Mouse (Mus musculus) CD4-positive, CD25-positive, alpha-beta regulatory T cell, adult 4 months (primary cell): ENCODE measurements around the gene Arhgef3. TPM values are rescaled to one million over a fixed set of nuclear protein-coding genes. Genes with fewer than 3 reads are reported as not detected.

ENCODE experiments used
- ATAC-seq: one replicate; pipeline ENCODE4 v1.8.0; 2017
- polyA plus RNA-seq, 2 experiments: library from polyadenylated mRNA; unstranded; fragments of 100-300 nt; shearing (Covaris generic); gene quantifications; one replicate each; pipeline ENCODE4 v1.2.1; 2017

The Arhgef3 gene
- polyA plus RNA-seq, 2 experiments from 2014 or later = 149 to 256 TPM

DNA sequence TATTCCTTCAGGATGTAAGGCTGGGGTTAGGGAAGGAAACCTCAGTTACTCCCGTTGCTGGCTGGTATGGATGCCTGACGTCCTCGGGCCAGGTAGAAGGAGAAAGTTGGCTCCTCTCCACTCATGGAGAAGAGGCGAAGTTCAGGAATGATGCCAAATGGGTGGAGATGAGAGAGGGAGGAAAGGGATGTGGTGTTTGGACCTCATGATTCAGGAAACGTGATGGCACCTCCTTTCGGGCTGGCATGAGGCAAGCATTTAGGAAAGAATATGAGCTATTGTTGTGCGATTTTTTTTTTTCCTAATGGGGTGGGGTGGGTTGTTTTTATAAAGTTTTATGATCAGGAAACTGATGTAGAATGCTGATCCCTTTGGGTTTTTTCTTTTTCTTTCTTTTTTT, 210.0 kb downstream of the Arhgef3 start:
- ATAC-seq = no peak

DNA sequence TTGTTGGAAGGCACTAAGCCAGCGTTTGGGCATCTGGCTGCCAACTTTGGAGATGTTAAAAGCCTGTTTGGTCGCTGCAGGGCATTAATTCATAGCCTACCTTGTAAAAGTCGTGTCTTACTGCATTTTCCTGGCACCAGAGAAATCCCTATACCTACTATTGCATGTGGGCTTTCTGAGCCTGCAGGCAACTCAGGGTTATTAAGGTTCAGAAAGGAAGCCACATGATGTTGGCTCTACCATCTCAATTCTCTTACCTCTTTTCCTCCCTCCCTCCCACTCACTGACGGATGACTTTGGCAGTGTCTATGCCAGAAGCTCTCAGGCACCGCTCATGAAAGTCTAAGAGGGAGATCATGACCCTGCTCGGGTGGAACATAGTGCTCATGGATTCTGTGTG, 210.8 kb downstream of the Arhgef3 start:
- ATAC-seq = peak; percentile 72

DNA sequence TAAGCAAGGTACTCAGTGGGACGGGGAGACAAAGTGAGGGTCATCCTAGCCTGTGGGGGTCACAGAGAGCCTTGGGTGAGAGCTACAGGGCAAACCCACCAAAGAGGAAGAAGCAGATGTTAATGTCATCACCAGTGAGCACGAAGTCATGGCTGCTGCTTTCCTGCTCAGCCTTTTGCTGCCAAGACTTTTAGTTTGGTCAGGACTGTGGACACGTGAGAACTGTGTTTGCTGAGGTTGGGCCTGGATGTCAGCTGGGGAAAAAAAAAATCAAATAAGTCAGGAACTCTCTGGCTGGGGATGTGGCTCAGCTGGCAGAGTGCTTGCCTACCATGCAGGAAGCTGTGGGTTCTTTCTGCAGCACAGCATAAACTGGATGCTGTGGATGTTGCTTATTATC, 213.2 kb downstream of the Arhgef3 start:
- ATAC-seq = no peak

DNA sequence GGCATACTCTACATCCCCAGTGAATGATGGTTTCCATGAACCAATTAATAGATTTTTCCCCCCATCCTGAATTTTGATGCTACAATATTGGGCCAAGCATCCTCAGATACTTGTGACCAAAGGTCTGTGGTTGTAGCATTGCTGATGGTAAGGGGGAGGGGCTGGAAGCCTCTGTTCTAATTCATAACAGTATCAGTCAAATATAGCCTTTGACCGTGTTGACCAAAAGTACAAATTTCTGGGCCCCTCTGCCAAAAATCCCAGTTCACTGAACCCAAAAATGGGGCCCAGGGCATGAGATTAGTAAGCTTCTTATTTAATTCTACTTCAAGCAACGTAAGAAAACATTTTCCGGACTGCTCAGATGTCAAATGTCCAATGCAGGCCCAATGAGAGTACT, 214.3 kb downstream of the Arhgef3 start:
- ATAC-seq = no peak

DNA sequence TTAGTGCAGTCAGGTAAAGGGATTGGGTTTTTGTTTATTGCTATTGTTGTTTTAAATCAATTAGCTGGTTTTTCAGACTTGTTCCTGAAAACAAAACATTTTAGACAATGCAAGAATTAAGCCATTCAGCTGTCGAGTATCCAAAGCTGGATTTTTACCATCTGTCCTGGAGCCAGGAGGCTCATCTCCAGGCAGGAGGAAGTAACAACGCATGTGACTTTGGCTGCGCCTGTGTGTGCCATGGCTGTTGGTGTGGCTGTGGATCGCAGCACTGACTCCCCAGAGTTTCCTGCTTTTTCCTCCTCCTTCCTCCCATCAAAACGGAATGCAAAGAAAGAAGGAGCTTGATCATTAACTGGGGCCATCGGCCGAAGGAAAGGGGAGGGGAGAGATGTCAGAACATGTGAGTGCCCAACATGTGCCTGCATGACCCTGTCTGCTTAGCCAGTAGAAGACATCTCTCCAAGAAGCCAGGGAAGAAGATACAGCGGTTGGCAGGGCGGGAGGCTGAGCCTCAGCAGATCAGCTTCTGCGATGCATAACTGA, 216.9 kb downstream of the Arhgef3 start:
- no peak for ATAC-seq

DNA sequence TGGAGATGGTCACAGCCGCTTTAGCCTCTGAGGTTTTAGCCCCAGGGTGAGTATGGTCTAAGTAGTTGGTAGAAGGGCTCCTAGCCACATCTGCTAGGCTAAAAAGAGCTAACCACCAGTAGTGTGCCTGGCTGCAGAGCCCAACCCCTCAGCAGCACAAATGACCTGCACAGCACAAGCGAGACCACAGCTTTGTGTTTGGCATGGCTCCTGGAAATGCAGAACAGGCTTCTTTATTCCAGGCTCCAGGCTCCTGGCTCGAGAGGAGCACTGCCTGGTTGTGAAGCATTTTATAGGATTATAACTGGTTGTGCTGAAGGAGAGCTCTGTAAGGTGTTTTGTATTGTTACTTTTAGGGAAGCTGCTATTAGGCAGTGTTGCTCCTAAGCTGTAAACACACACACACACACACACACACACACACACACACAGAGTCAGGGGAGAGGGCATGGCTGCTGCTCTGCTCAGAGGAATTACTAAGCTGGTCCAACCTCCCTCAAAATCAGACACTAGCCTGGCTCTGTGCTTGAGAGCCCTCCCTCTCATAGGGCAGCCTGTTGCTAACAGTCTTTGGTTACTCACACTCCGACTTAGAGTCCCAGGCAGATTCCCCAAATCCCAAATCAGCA, 217.8 kb downstream of the Arhgef3 start:
- no peak for ATAC-seq

DNA sequence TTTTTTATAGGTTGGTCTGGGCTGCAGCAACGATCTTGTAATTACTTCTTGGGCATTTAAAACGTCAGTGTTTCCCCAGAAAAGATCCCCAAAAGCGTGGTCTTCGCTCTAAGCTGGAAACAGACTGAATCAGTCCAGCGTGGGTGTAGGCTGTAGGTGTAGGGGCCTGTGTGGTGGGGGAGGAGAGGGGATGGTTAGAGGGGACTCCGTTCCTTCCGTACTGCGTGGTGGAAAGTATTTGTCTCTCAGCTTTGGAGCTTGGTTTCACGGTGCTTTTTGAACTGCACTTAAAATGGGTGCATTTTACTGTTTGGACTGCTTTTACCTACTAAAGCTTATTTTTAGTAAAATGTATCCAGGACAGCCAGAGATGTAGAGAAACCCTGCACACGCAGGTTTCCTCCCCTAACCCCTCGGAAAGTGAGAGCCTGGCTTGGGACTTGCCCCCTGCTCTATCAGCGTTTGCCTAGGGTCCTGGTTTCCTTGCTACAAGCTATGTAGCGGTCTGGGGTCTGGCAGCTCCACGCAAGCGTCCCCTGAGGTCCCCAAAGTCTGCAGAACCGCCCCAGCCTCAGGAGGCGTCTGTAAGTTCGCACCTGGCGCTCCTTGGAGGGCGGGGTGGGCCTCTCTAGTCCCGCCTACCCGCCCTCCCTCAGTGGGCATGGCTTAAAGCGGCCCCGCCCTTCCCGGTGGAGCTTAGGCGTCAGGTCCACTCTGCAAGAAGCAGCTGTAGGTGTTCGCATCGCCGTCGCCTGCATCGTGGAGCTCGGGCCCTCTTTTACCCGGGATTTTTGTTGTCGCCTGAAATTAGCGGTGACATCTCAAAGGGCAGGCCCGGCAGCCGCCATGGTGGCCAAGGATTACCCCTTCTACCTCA, 220.9 kb downstream of the Arhgef3 start:
- ATAC-seq = peak; percentile 83

DNA sequence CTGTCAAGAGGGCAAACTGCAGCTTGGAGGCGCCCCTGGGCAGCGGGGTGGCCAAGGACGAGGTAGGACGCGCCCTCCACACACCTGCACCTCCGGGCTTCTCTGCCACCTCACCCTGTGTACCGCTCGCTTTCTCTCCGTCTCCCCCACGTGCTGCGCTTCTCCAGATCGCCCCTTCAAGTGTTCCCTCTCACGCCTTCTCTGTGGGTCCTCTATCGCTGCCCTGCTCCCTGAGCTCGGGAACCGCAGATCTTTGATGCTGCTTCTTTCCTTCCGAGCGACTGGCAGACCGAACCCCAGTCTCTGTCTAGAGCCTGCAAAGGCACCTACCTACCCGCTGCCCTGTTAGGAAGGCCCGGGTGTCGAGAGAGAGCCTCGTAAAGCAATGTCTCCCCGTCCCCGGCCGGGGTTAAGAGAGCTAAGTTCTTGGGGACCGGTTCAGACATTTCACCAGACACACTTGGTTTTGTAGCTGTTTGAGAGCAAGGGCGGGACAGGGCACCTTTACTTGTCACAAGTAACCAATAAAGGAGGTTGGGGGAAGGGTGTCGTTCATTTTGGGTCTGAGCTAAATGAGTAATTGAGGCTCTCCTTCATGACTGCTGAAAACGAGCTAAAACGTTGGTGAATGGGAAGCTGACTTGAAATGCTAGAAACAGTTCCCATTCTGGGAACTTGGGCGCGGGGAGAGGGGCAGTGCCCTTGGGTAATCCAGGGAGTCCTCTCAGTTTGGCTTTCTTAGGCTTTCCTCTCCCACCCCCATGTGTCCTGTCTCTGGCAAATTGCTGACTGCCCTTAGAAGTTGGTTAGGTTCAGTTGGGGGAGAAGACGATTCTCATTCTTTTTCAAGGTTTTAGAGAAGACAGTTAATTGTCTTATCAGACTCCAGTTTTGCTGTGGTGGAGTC, 221.8 kb downstream of the Arhgef3 start:
- ATAC-seq = peak; percentile 30

DNA sequence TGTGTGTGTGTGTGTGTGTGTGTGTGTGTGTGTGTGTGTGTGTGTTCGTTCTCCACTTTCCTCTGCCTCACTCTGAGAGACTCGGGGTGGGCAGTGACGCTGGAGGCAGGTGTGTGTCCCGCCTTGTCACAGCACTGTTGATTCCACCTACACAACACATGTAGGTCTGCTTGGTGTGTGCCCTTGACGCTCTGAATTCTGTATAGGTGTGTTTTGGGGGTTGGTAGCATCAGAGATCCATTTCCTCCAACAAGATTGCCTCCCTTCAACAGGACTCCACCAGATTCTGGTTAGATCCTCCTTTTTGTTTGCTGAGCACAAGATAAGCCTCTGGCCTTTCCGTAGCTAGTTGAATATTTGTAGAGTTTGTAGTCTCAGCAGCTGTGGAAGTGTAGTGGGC, 222.5 kb downstream of the Arhgef3 start:
- peak; percentile 15 for ATAC-seq

DNA sequence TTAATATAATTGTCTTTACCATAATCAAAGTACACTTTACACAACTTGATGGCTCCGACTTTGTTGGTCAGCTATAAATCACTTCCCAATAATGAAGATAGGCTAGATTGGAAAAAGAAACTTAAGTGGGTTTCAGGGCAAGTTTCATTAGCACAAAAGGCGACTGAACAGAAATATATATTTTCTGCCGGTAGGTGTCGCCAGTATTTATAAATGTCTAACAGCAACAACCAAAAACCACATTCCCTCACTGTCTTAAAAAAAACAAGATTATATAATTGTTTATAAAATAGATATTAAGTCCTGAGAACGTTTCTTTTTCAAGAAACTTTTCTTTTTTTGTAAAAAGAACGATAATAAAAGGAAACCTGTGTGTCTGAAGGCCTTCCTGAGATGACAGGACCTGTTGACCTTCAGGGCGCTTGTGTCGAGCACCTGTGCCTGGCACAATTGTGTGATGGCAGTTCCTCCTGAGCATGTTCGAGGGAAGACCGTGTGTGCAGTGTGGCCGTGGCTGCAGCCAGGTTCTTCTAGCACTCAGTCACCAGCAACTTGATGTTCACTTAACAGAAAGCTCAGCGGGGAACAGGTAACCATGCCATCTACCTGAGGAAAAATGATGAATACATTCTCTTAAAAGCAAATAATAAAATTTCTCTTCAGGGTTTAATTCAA, 223.5 kb downstream of the Arhgef3 start:
- ATAC-seq = no peak

DNA sequence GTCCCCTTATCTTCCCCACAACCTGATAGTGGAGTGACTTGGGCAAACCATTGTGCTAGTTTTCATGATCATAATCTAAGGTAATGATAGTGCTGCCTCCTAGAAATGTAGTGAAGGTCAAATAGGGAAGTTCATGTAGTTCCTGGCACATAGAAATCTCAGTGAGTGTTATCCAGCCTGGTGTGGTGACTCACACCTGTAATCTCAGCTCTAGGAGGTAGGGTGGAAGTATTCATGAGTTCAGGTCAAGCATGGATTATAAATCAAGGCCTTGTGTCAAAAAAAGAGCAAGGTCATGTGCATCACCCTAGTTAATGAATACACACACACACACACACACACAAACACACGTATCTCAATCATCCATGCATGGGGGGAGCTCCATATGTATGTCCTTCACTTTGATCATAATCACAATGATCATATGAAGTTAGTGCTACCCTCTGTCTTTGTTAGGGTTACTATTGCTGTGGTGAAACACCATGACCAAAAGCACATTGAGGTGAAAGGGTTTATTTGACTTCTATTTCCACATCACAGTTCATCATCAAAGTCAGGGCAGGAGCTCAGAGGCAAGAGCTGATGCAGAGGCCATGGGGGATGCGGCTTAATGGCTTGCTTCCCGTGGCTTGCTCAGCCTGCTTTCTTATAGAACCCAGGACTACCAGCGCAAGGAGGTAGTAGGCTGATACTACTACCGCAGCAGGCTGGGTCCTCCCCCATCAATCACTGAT, 226.2 kb downstream of the Arhgef3 start:
- ATAC-seq = no peak

DNA sequence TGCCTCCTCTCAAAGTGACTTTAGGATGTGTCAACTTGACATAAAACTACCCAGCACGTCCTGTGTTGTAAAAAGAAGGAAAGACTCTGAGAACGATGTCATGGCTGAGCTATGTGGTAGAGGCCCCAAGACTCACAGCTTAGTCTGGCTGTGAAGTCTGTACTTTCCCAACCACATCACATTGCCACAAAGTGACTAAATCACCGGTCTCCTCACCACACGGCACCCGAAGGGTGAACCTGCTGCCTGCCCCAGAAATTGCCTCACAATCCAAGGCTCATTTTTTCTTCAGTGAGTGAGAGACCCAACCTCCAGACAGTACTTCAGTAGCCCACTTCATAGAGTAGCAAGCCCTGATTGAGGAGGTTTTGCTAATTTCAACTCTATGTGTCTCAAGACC, 226.8 kb downstream of the Arhgef3 start:
- ATAC-seq = peak; percentile 57

DNA sequence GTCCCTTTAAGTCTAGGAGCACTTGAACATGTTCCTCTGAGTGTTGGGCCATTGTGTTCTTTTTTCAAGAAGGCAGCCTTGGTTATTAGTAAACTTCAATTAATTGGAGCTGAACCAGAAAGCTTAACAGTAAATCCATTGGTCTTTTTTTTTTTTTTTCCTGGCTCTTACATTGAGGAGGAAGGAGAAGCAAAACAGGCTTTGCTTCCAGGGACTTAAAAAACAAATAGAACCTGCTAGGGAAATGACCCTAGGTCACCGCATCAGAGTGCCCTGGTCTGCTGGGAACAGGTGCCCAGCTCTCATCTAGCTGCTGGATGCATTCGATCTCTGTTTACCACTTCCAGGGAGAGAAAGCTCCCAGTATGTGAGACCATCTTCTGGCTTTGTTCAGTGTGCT, 227.8 kb downstream of the Arhgef3 start:
- no peak for ATAC-seq

DNA sequence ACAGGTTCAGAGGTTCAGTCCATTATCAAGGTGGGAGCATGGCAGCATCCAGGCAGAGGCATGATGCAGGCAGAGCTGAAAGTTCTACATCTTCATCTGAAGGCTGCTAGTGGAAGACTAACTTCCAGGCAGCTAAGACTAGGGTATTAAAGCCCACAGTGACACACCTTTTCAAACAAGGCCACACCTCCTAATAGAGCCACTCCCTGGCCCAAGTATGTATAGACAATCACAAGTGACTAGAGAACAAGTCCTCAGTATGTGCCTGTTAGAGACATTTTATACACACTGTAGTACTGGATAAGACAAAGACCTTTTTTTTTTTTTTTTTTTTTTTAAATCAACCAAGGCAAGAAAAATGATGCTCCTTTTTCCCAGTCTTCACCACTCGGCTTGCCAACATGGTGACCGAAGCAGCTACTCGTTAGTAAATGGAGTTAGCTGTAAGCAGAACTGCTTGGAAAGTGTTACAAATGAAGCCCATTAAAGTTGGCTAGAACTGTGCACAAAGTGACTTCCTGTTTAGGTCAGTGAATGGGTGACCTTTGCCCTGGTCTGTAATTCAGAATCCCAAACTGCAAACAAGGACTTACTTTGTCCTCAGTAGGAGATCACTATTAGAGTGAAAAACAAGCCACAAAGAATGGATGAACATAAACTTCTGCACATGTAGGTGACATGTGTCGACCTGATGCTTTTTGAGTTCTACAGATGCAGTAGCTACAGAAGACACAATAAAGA, 229.7 kb downstream of the Arhgef3 start:
- no peak for ATAC-seq

DNA sequence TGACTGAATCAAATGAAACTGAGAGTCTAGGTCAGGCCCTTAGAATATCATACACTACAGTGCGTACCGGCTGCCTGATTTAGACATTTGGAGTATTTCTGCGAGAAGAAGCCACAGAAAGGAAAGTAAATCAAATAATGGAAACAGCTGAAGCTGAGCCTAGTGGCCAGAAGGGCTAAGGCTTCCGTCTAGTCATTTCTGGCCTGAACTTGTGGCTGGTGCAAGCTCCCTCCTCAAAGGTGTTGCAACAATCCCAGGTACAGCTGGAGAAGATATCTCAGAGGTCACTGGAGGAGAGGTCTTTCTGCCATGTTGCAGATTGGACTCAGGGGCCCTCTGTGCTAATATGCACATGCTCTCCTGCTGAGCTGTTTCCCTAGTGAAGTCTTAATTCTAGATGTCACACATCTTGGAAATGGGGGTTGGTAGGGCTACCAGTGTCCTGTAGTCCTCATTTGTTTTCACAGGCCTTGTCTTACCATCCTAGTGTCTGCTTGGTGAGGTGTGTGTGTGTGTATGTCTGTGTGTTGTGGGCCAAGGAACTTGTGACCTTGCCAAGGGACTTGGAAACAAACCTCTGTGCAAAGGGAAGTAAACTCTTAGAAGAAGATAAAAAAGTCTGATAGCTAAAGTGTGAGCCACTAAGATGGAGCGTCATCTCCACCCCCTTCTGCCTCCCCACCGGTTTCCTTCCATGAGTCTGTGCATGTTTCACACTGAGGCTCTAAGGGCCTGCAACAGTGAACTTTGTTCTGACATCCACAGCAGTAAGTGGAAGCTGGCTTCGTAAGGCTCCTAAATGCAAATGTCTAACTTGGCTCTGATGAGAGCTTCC, 230.6 kb downstream of the Arhgef3 start:
- peak; percentile 53 for ATAC-seq

DNA sequence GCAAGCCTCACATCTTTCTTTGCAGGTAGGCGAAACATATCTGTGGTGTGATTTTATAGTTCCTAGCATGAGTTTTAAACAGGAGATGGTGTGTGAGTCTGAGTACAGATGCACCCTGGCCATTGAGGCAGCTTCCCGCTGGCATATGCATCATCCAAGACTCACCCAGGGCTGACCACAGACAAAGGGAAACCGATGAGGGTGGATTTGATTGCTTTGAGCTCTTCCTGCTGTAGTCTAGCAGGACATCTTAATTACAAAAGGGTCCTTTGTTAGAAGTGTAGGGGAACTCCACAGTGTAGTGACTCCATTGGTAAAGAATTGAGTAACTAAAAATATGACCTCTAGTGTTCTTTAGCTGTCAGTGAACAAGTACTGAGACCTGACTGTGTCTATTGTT, 232.5 kb downstream of the Arhgef3 start:
- ATAC-seq = peak; percentile 8

DNA sequence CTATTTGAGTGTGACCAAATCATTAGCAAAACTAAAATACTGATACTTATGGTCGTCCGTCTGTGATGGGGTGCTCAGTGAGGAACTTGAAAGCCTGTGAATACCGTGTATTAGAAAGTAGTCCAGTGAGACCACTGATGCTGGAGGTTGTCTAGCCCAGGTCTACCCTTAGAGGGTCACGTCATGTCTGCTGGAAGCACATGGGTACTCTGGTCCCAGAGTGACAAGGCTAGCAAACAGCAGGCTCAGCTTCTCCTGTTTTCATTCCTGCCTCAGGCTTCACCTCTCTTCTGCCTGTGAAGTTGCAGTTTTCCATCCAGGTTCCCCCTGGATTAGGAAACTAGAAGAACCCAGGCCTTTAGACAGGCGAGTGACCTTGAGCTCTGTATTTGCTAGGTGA, 233.0 kb downstream of the Arhgef3 start:
- ATAC-seq = no peak

DNA sequence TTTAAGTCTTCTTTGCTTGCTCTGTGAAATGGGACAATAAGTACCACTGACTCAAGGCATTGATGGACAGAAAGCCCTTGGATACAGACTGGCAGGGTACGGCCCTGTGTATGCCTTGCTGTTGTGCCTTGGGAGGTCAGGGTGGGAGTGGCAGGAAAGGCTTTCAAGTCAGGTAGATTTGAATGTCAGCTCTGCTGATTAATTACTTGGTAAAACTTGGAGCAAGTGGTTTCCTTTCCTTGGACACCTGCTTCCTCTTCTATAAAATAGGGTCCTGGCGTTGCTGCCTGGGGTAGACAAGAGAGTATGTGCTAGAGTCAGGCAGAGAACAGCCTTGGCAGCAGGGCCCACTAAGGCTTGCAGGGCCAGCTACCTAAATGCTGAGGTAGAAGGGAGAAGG, 233.4 kb downstream of the Arhgef3 start:
- no peak for ATAC-seq

DNA sequence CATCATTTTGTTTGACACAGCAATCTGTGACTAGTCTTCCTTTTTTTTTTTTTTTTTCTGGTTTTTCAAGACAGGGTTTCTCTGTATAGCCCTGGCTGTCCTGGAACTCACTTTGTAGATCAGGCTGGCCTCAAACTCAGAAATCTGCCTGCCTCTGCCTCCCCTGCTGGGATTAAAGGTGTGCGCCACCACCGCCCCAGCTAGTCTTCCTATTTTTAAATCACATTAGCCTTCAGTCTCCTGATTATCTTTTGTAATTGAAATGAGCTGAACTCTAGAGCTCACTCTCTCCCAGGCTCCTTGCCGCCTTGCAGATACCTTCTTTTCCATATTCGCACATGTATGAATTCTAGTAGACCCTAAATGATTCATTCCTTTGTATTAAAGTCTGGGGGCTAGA, 234.0 kb downstream of the Arhgef3 start:
- no peak for ATAC-seq

DNA sequence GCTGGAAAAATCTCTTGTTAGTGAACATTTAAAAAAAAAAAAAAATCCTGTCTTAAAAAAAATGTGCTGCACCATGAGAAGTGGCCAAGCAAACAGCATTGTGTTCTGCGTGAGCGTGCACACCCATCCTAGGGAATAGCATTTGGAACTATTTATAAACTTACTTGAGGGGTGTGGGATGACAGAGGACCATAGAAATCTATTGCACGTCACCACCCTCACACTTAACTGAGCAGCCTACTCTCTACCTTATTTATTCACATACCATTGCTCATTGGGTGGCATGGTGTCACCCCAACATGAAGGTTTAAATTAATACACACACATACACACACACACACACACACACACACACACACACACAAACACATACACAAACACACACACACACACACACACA, 234.4 kb downstream of the Arhgef3 start:
- ATAC-seq = no peak
